Mouse (Mus musculus) intestine, embryonic 14.5 days (tissue): Measurements from ENCODE around the gene Lrsam1. TPM values are rescaled to one million over a fixed set of nuclear protein-coding genes. Genes with fewer than 3 reads are reported as not detected.

ENCODE experiments used
- ATAC-seq: fragments of 200-750 bp; cut with Nextera tagmentation; replicated peaks from 2 replicates; pipeline ENCODE4 v1.8.0; 2017; ENCODE audit warnings: low read depth, moderate number of reproducible peaks, moderate TSS enrichment, moderate library complexity; ENCODE audit not compliant: low FRiP score, low TSS enrichment
- DNase-seq: peaks from one replicate; pipeline ENCODE4 v3.0.0-alpha.2; 2018; ENCODE audit warnings: low spot score
- H3K27ac ChIP-seq: fragments of 300-500 bp; sonication (generic); 2 replicates; pipeline ENCODE4 v1.5.1; 2014; ENCODE audit warnings: low read depth, mild to moderate bottlenecking, control low read depth
- H3K27me3 ChIP-seq: fragments of 300-500 bp; sonication (generic); replicated peaks from 2 replicates; pipeline ENCODE4 v1.6.1; 2014; ENCODE audit warnings: low read length, control low read depth; ENCODE audit not compliant: control insufficient read depth, insufficient read depth
- H3K36me3 ChIP-seq: fragments of 300-500 bp; sonication (generic); 2 replicates; pipeline ENCODE4 v1.6.1; 2014; ENCODE audit warnings: low read length, control low read depth; ENCODE audit not compliant: control insufficient read depth, insufficient read depth
- H3K4me1 ChIP-seq: fragments of 300-500 bp; sonication (generic); replicated peaks from 2 replicates; pipeline ENCODE4 v1.6.1; 2014; ENCODE audit warnings: low read length, control low read depth, mixed read lengths; ENCODE audit not compliant: control insufficient read depth, insufficient read depth
- H3K4me2 ChIP-seq: fragments of 300-500 bp; sonication (generic); 2 replicates; pipeline ENCODE4 v1.6.1; 2014; ENCODE audit warnings: low read length
- H3K4me3 ChIP-seq: fragments of 300-500 bp; sonication (generic); 2 replicates; pipeline ENCODE4 v1.5.1; 2014; ENCODE audit warnings: low read depth, low read length, control low read depth, mixed read lengths
- H3K9ac ChIP-seq: fragments of 300-500 bp; sonication (generic); 2 replicates; pipeline ENCODE4 v1.6.1; 2014; ENCODE audit warnings: mild to moderate bottlenecking, low read length
- H3K9me3 ChIP-seq: fragments of 300-500 bp; sonication (generic); 2 replicates; pipeline ENCODE4 v1.6.1; 2016; ENCODE audit warnings: low read length, control low read depth; ENCODE audit not compliant: control insufficient read depth
- WGBS: fragments of 180-500 bp; shearing (Covaris S2); extraction: QIAGEN DNeasy Blood & Tissue Kit; methylation state at CpG from one replicate; pipeline ENCODE4 v1.1.7; 2014; 5-methylcytosine and 5-hydroxymethylcytosine counted together
- polyA plus RNA-seq: library from polyadenylated mRNA; unstranded; fragments of >200 nt; fragmentation: Nextera tagmentation; extraction: Ambion mirVana; gene quantifications from 2 replicates; pipeline ENCODE4 v1.2.1, GENCODE M21; 2014

The Lrsam1 gene
- polyA plus RNA-seq, 1 experiment from 2014 or later: 7.0 TPM

GRCm38 (mm10) chr2:32904637-32905036 is 56.8 kb downstream of the Lrsam1 start:
- no peaks in the 10 kb centered on the region for H3K27me3 ChIP-seq
- H3K4me1 ChIP-seq: peaks cover 33% of the 10 kb centered on the region
- no peak for DNase-seq
- 84% methylated on average over 5 of the region's 5 CpGs for WGBS
- H3K4me3 ChIP-seq: no peak overlapping the region
- no peak overlapping the region for H3K9ac ChIP-seq
- H3K4me2 ChIP-seq: no peak overlapping the region
- no peak for ATAC-seq
- H3K36me3 ChIP-seq: no peaks in the 10 kb centered on the region
- no peaks in the 10 kb centered on the region for H3K9me3 ChIP-seq
- no peak overlapping the region; the same call in 1 of the 2 replicates for H3K27ac ChIP-seq

DNA sequence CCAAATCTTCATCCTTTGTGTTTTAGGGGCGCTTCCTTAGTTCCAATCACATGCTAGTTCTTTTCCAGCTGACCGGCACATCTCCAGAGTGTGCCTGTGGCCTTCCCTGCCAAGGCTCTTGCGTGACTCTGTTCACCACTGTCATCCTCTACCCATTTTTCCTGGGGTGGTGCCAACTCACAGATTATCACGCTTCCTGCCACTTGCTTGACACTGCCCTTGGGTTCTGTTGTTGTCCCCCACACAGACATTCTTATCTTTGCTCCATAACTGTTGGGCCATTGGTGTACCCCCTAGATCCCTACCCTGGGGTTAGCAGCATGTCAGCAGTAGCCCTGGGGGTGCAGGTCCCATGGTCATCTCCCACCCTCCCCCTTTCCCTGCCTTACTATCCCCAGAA is 57.9 kb downstream of the Lrsam1 start:
- H3K4me3 ChIP-seq: no peak overlapping the region
- no peaks in the 10 kb centered on the region for H3K36me3 ChIP-seq
- no peak for ATAC-seq
- WGBS: 94% methylated on average over 4 of the region's 4 CpGs
- H3K4me2 ChIP-seq: no peak overlapping the region
- H3K27me3 ChIP-seq: no peaks in the 10 kb centered on the region
- peaks cover 32% of the 10 kb centered on the region for H3K4me1 ChIP-seq
- DNase-seq: no peak
- no peak overlapping the region for H3K27ac ChIP-seq
- no peaks in the 10 kb centered on the region for H3K9me3 ChIP-seq
- no peak overlapping the region for H3K9ac ChIP-seq

- Histone ChIP-seq H3K27me3 (no peaks in the 10 kb centered on the region), H3K4me2 (no peak overlapping the region), H3K27ac (no peak overlapping the region), H3K4me1 (peaks cover 31% of the 10 kb centered on the region), H3K9ac (no peak overlapping the region), H3K4me3 (no peak overlapping the region), H3K9me3 (no peaks in the 10 kb centered on the region), H3K36me3 (no peaks in the 10 kb centered on the region)
- WGBS: 86% methylated on average over 9 of the region's 9 CpGs
- DNase-seq (no peak), ATAC-seq (no peak)
These were observed 59.3 kb downstream of the Lrsam1 start for GRCm38 (mm10) chr2:32902126-32902525.

- ATAC-seq (no peak), DNase-seq (no peak)
- peaks cover 16% of the 10 kb centered on the region for H3K4me1 ChIP-seq
- WGBS: 63% methylated on average over 7 of the region's 7 CpGs
- no peak overlapping the region for H3K9ac ChIP-seq
- H3K4me2 ChIP-seq: no peak overlapping the region; the same call in 1 of the 2 replicates
- peak overlapping the region; percentile 54; the same call in 1 of the 2 replicates for H3K27ac ChIP-seq
- no peaks in the 10 kb centered on the region for H3K9me3 ChIP-seq
- no peaks in the 10 kb centered on the region for H3K36me3 ChIP-seq
- no peak overlapping the region for H3K4me3 ChIP-seq
- no peaks in the 10 kb centered on the region for H3K27me3 ChIP-seq
These were observed 62.4 kb downstream of the Lrsam1 start for GRCm38 (mm10) chr2:32898983-32899382.

- Histone ChIP-seq H3K4me2 (no peak overlapping the region), H3K9me3 (no peaks in the 10 kb centered on the region), H3K4me3 (no peak overlapping the region), H3K36me3 (0 out of 2 replicates have a peak, but pooled peaks cover 6% of the 10 kb centered on the region), H3K27ac (no peak overlapping the region), H3K4me1 (peaks cover 16% of the 10 kb centered on the region), H3K9ac (no peak overlapping the region), H3K27me3 (no peaks in the 10 kb centered on the region)
- no peak for DNase-seq
- no peak for ATAC-seq
- 60% methylated on average over 10 of the region's 10 CpGs for WGBS
These were observed 64.8 kb downstream of the Lrsam1 start for GRCm38 (mm10) chr2:32896507-32897147.

GRCm38 (mm10) chr2:32895606-32896106 is 65.8 kb downstream of the Lrsam1 start:
- Histone ChIP-seq H3K27ac (peak overlapping the region; percentile 28; the same call in 1 of the 2 replicates), H3K9ac (no peak overlapping the region), H3K36me3 (0 out of 2 replicates have a peak, but pooled peaks cover 6% of the 10 kb centered on the region), H3K27me3 (no peaks in the 10 kb centered on the region), H3K4me1 (peaks cover 16% of the 10 kb centered on the region), H3K4me3 (no peak overlapping the region), H3K9me3 (no peaks in the 10 kb centered on the region), H3K4me2 (no peak overlapping the region)
- 34% methylated on average over 6 of the region's 8 CpGs for whole genome bisulfite sequencing
- DNase-seq: no peak
- ATAC-seq: peak; percentile 54; the same call in 1 of the 2 replicates

DNA sequence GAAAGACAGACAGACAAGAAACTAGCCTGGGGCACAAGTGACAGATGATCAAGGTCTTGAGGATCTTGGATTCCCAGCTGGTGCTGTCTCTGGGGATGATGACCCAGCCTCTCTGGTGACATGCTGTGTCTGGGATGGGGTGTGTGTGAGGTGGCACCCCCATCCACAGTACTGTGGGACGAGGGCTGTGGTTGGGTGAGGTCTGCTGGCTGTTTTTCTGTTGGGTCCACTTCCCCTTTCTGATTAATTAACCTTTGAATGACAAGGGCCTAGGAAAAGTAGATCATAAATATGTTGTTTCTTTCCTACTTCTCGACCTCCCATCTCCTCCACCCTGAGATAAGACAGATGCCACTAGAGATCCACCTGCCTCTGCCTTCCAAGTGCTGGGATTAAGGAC is 67.3 kb downstream of the Lrsam1 start:
- DNase-seq (no peak), ATAC-seq (no peak)
- Histone ChIP-seq H3K4me1 (peaks cover 22% of the 10 kb centered on the region), H3K4me3 (no peak overlapping the region), H3K27me3 (no peaks in the 10 kb centered on the region), H3K36me3 (0 out of 2 replicates have a peak, but pooled peaks cover 6% of the 10 kb centered on the region), H3K9ac (no peak overlapping the region), H3K27ac (no peak overlapping the region), H3K4me2 (no peak overlapping the region), H3K9me3 (no peaks in the 10 kb centered on the region)
- 68% methylated on average over 2 of the region's 2 CpGs for WGBS

DNA sequence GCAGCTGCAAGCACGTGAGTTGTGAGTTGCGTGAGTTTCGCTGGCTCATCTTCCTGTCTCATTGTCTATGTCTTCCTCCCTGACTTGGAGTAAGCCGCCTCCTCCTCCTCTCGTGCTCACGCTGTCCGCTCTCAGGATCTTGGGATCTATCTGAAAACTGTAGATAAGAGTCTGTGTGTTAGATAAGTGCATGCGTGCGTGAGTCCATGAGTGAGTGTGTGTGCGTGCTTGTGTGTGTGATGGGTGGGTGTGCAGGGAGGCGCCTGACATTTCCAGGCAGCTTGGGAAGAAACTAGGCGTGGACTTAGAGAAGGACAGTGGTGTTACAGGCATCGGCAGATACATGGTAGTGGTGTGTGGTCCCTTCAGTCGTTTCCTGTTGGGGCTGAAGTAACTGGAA is 68.9 kb downstream of the Lrsam1 start:
- no peaks in the 10 kb centered on the region for H3K9me3 ChIP-seq
- H3K27me3 ChIP-seq: no peaks in the 10 kb centered on the region
- ATAC-seq: no peak
- H3K4me3 ChIP-seq: no peak overlapping the region
- no peak for DNase-seq
- 0 out of 2 replicates have a peak, but pooled peaks cover 6% of the 10 kb centered on the region for H3K36me3 ChIP-seq
- H3K9ac ChIP-seq: no peak overlapping the region
- no peak overlapping the region for H3K27ac ChIP-seq
- H3K4me2 ChIP-seq: no peak overlapping the region
- WGBS: 80% methylated on average over 14 of the region's 14 CpGs
- peaks cover 23% of the 10 kb centered on the region for H3K4me1 ChIP-seq

DNA sequence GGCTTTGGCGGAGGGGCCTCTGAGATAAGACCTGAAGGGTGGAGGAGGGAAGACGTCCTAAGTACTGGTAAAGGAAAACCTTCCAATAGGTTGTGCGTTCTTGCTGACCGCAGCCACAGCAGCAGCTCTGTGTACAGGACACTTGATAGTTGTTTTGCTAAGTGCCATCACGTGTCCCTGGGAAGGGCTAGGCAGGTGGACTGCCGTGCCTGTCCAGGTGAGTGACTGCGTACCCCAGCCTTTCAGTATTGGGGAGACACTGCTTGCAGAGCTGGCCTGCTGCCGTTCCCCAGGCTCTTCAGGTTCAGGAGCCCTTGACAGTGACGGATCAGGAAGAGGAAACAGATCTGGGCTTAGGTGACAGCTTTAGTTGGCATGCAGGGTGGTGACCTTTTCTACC is 70.1 kb downstream of the Lrsam1 start:
- Histone ChIP-seq H3K9ac (no peak overlapping the region), H3K4me2 (no peak overlapping the region), H3K27me3 (no peaks in the 10 kb centered on the region), H3K36me3 (0 out of 2 replicates have a peak, but pooled peaks cover 6% of the 10 kb centered on the region), H3K27ac (0 out of 2 replicates have a peak overlapping the region, but pooled peaks have one; percentile 5), H3K9me3 (no peaks in the 10 kb centered on the region), H3K4me3 (no peak overlapping the region), H3K4me1 (peaks cover 27% of the 10 kb centered on the region)
- WGBS: 56% methylated on average over 9 of the region's 9 CpGs
- no peak for ATAC-seq
- no peak for DNase-seq
